Mouse (Mus musculus): ENCODE measurements around the gene Akr1b3.

Gene Akr1b3

DNA sequence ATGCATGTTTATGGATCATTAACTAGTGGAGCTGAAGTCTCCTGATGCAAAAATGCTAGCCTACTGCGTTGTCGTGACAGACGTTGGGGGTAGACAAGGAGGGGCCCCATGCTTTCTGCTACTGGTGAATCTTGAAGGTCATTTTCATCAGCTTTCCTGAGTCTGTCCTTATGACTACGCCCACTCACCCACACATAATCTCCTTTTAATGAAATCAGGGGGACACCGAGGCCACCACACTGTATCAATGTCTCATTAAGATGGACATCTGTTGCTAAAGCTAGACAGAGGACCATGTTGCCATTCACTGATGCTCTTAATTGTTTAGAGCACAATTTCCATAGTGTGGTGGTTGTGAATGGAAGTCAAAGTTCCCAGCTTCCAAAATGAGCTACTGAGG, 58.7 kb downstream of the Akr1b3 start:
- no peak for DNase-seq (ENCODE audit: low read depth)
